Mouse (Mus musculus) liver, postnatal 0 days (tissue): ENCODE data around the gene Grb14.

Source experiments
- CTCF ChIP-seq: sonication (generic); IDR thresholded peaks from 2 replicates; pipeline ENCODE4 v1.5.1; 2016; ENCODE audit warnings: antibody characterized with exemption, low read depth
- EP300 ChIP-seq: IDR thresholded peaks from 2 replicates; pipeline ENCODE4 v1.6.1; 2016; ENCODE audit warnings: antibody characterized with exemption, low read depth, mild to moderate bottlenecking

DNA sequence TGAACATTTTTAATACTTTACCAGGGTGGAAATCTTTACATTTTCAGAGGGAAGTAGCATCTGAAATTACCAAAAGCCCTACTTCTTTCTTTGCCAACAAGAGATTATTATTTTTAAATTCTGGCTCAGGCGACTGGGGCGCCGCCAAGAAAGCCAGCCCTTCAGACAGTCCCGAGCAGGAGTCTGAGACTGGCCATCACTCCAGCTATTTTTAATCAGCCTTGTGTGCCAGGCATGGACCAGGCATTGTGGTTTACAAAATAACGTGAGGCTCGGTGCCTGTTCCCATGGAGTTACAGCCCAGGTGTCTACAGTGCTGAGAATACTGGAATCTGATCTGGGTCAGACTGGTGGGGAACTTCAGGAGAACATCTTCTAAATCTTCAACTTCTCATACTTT is 58.5 kb downstream of the Grb14 start:
- TF ChIP-seq CTCF (no peak), EP300 (no peak)
